Mouse (Mus musculus) Patski (cell line): Measurements from ENCODE around the gene Hoxb6. TPM values are rescaled to one million over a fixed set of nuclear protein-coding genes. Genes with fewer than 3 reads are reported as not detected.
A peak's percentile ranks its signal among the peaks of the same experiment; 100 is the strongest.

ENCODE experiments used
- ATAC-seq: fragments of 100-300 bp; one replicate; pipeline ENCODE4 v1.8.0; 2021
- CTCF ChIA-PET: fragments of 350-600 bp; sonication (Branson Sonifier 250); formaldehyde crosslinking; loops from one replicate; lab custom pipeline; 2022; ENCODE audit warnings: inconsistent platforms; lab: Charles Lee
- POLR2A ChIA-PET: fragments of 350-600 bp; sonication (Branson Sonifier 250); formaldehyde crosslinking; loops from one replicate; lab custom pipeline; 2022; ENCODE audit warnings: antibody characterized with exemption, inconsistent platforms; lab: Charles Lee
- DNase-seq: peaks from one replicate; pipeline ENCODE4 v3.0.0-alpha.2; 2011; ENCODE audit warnings: low read depth, low spot score
- H3K27me3 ChIP-seq: fragments of 371-371 bp; one replicate; pipeline ENCODE4 v1.5.1; 2021
- CTCF ChIP-seq: fragments of 100-300 bp; IDR thresholded peaks from one replicate; pipeline ENCODE4 v1.5.1; 2021
- in situ Hi-C: fragments of 300-500 bp; cut with MboI; formaldehyde crosslinking; loops from 3 replicates; pipeline ENCODE4 v1.11.1; 2018; ENCODE audit warnings: low pct_unique_long_range_greater_than_20kb, mixed read lengths
- polyA plus RNA-seq: library from polyadenylated mRNA; unstranded; gene quantifications from one replicate; pipeline ENCODE4 v1.2.3, GENCODE M21; 2021

The Hoxb6 gene
- 69.7 TPM for polyA plus RNA-seq

DNA sequence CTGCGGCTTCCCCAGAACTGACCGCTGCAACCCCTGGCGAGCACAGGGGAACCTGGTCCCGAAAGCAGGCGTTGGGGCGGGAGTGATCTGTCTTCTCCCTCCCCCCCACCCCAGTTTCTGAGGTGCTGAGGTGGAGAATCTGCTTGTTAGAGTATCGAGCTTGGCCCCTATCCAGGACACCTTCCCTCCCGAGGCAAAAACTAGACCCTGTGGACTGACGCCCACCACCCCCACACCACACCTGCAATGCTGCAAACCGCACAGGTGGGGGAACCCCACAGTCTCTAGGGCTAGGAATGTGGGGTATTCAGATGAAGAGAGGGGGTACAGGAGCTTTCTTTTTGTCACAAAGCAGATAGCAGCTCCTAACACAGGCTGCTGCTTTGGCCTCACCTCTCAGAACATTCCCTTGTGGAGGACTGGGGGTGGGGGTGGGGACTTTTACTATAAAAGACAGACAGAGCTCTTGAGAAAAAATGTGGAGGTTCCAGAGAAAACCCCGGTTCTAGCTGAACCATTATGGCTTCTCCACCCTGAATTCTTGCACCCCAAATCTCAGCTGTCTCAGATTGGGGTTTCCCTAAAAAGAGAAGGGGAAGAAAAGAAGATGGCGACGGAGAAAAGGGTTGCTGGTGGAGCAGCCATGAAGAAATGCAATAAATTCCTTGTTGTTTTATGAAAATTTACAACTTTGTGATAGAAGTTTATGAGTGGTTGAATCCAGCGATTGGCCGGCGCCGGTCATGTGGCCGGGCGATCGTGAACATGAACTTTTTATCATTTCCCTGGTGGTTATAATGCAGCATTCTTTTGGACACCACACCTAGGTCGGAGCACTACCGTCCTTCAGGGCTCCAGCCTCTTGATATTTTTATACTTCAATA lies at the start of gene Hoxb6:
Hoxb6 (plus strand) TSS at position 796 of the 884 bp plus-strand sequence.
- TF ChIP-seq CTCF: no peak
- ATAC-seq (no peak), DNase-seq (no peak)
- ChIA-PET CTCF (interaction anchor here (0.7 to 21.6 kb wide), 4 partner anchors 12 to 329 kb away, joined by 3 to 215 read pairs (median 5); partner anchors contain the start of genes Hoxb5 and Hoxb8), POLR2A (interaction anchor here (0.6 to 42.9 kb wide), 9 partner anchors 4 to 643 kb away, joined by 4 to 1274 read pairs (median 4); partner anchors contain the start of genes Hoxb4, Hoxb5, Hoxb6 and Hoxb7)
- no peaks in the 10 kb centered on the region for H3K27me3 ChIP-seq
- in situ Hi-C loops: no loop called here

DNA sequence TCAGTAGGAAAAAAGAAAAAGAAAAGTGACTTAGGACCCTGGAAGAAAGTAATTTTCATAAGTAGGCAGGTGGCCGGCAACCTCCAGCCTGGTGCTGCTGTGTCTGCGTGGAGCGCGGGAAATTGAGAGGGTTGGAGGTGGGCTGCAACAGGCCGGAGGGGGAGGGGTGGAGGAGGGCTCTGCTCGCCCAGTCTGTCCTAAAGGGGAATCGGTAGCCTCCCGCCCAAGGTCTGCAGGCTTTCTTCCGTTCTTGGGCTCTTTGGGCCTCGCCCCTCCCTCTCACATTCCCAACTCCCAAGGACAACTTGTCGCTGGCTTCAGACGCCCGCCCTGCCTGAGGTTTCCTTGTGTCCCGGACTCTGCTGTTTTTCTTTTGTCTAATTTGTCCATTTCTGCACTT lies 41.4 kb upstream of the Hoxb6 start:
- ChIA-PET CTCF (interaction anchor here (1.3 kb wide), 2 partner anchors 11 to 18 kb away, joined by 3 read pairs; no protein-coding TSS in a partner anchor), POLR2A (interaction anchor here (0.9 to 1.5 kb wide), 5 partner anchors 18 to 587 kb away, joined by 3 to 4 read pairs (median 3); no protein-coding TSS in a partner anchor)
- in situ Hi-C loops: loop anchor here (25.0 kb wide), 1 partner anchor 1164 kb away; the partner anchor contains the start of gene Itga3
- ATAC-seq: no peak
- TF ChIP-seq CTCF: no peak
- DNase-seq: no peak
- no peaks in the 10 kb centered on the region for H3K27me3 ChIP-seq

DNA sequence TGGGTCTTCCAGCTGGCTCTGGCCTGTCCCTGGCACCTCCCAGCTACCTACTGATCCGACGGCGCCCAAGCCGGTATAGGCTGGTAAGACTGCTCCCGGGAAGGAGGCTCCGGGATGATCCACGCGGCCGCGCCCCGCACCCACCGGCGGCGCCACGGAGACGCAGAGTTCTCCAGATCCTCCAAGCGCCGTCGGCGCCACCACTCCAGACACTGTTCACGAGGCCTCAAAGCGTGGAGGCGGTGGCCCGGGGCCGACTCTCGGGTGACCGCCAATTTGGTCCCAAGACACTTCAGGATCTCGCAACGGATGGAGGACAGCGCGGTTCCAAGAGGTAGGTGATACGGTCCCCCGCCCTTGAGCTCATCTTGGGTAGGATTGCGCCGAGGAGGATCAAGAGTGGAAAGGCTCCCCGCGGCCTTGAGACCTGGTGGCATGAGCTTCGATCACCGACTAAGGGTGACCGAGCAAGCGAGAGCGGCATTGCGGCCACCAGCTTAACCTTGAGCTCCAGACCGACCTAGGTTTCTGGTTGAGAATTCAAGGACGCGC lies 40.7 kb upstream of the Hoxb6 start:
- no peaks in the 10 kb centered on the region for H3K27me3 ChIP-seq
- DNase-seq (no peak), ATAC-seq (no peak)
- POLR2A ChIA-PET: interaction anchor here (0.6 to 1.8 kb wide), 9 partner anchors 11 to 1937 kb away, joined by 3 to 8 read pairs (median 4); no protein-coding TSS in a partner anchor
- no peak for TF ChIP-seq CTCF
- in situ Hi-C loops: loop anchor here (25.0 kb wide), 1 partner anchor 1164 kb away; the partner anchor contains the start of gene Itga3
- CTCF ChIA-PET: interaction anchor here (1.3 kb wide), 2 partner anchors 11 to 17 kb away, joined by 3 read pairs; no protein-coding TSS in a partner anchor

DNA sequence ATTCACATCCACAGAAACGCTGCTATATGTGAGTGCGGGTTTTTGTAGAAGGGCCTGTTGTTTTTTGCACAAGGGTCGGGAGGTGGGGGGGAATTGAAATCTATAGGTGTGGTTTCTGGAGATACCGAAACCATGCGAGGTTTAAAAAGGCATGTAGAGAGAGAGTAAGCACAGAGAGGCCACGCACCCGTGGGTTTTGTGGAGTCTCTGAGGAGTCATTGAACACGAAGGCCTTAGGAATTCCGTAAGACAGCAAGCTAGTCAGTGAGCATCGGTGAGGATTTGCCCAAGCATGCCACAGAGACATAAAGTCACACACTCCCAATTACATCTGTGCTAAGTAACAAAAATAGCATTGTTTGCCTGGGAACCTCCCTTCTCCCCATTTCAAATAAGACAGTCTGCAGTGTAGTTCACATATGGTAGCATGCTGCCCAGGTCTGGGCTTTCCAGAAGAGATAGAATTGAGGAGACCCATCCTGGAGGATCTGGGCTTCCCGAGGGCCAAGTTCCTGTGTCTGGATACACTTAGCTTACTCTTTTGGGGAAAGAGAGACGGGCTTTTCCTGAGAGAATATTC lies 39.6 kb upstream of the Hoxb6 start:
- CTCF ChIA-PET: no interaction called here
- in situ Hi-C loops: loop anchor here (25.0 kb wide), 1 partner anchor 1165 kb away; the partner anchor contains the start of gene Itga3
- POLR2A ChIA-PET: interaction anchor here (0.5 to 1.8 kb wide), 3 partner anchors 10 to 57 kb away, joined by 3 to 8 read pairs (median 4); no protein-coding TSS in a partner anchor
- no peak for ATAC-seq
- DNase-seq: no peak
- no peak for TF ChIP-seq CTCF
- no peaks in the 10 kb centered on the region for H3K27me3 ChIP-seq

DNA sequence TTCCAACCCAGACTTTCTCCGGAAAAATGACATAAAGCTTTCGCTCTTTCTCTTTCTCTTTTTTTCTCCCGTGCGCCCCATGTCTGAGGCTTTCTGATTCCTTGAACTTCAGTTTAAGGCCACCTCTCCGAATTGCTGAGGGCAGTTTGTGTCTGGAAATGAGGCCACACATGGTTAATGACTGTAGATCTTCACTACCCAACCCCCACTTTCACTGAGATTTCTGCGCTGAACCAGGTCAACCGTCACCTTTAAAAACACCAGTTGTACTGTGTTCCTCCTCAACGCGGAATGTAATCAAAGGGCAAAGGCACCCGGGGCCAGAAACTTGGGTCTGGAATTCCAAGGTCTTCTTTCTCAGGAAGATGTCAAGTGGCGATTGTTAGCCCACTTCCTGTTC lies 38.1 kb upstream of the Hoxb6 start:
- in situ Hi-C loops: loop anchor here (25.0 kb wide), 1 partner anchor 1167 kb away; the partner anchor contains the start of gene Itga3
- DNase-seq (no peak), ATAC-seq (no peak)
- no peaks in the 10 kb centered on the region for H3K27me3 ChIP-seq
- no peak for TF ChIP-seq CTCF
- POLR2A ChIA-PET: interaction anchor here (0.6 to 3.4 kb wide), 16 partner anchors 11 to 574 kb away, joined by 3 to 24 read pairs (median 4); partner anchors contain the start of genes Hoxb6 and Hoxb9
- CTCF ChIA-PET: no interaction called here

DNA sequence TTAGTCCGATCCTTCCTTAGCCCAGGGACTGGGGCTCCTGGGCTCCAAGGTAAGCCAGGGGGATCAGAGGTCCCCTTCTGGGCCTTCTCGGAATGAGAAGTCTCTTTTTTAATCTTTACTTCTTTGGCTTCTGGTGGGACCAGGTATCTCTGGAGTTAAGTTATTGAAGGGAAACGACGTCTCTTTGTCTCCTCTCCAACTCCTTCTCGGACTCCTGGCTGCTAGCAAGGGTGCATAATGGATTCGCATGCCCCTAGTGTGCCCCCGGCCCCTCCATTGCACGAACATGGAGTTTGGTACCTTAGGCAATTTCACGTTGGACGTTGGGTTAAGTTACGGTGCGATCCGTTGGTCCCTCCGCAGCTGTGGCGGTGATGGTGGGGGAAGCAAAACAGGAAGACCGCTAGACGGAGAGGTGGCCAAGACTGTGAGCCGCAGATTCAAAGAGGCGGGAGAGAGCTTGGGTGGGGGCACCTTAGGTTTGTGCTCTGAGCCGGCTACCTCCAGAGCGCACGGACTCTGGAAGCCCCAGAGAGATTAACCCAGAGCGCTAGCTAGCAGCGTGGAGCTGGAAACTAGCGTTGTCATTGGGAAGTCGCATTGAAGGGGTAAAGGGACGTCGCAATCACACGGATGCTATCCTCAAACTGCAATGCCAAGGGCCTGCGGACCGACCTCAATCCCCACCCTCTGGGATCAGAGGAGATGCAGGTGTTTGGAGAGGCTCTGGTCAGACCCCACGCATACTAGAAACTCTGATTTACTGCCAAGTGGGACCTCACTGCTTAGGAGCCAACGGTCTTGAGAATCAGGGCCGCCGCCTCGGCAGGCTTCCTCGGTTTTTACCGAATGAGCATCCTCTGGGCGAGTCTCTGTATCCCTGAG lies 36.9 kb upstream of the Hoxb6 start:
- ATAC-seq (no peak), DNase-seq (no peak)
- no peaks in the 10 kb centered on the region for H3K27me3 ChIP-seq
- no peak for TF ChIP-seq CTCF
- ChIA-PET CTCF (interaction anchor here (1.3 to 3.1 kb wide), 2 partner anchors 24 to 32 kb away, joined by 3 to 15 read pairs; no protein-coding TSS in a partner anchor), POLR2A (interaction anchor here (1.0 to 3.4 kb wide), 13 partner anchors 10 to 87 kb away, joined by 3 to 24 read pairs (median 4); partner anchors contain the start of genes Hoxb6 and Hoxb9)
- in situ Hi-C loops: loop anchor here (25.0 kb wide), 1 partner anchor 1168 kb away; the partner anchor contains the start of gene Itga3

DNA sequence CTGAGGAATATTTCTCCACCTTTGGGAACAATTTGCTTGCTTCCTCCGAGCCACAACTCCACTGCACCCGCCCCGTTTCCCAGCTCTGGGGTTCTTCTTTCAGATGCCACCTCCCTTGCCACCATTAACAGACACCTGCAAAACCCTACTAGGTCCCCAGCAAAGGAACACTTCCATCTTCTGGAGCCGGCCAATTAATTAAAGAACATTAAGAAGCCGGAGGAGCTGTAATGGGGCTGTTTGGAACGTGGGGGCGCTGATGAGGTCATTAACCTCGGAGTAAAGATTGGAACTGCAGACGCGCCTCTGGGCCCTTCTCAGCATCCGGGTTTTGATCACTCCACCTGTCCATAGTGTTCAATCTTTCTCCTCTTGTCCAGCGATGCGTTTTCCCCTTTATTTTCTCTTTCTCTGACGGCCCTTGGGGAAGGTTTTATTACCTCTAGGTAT lies 36.3 kb upstream of the Hoxb6 start:
- POLR2A ChIA-PET: interaction anchor here (0.7 to 3.4 kb wide), 7 partner anchors 16 to 99 kb away, joined by 3 to 24 read pairs (median 4); partner anchors contain the start of genes Hoxb6 and Hoxb9
- no peak for ATAC-seq
- TF ChIP-seq CTCF: peak; percentile 67
- DNase-seq: no peak
- CTCF ChIA-PET: interaction anchor here (0.5 to 3.1 kb wide), 3 partner anchors 11 to 32 kb away, joined by 3 to 15 read pairs (median 3); no protein-coding TSS in a partner anchor
- no peaks in the 10 kb centered on the region for H3K27me3 ChIP-seq
- in situ Hi-C loops: loop anchor here (25.0 kb wide), 1 partner anchor 1169 kb away; the partner anchor contains the start of gene Itga3

DNA sequence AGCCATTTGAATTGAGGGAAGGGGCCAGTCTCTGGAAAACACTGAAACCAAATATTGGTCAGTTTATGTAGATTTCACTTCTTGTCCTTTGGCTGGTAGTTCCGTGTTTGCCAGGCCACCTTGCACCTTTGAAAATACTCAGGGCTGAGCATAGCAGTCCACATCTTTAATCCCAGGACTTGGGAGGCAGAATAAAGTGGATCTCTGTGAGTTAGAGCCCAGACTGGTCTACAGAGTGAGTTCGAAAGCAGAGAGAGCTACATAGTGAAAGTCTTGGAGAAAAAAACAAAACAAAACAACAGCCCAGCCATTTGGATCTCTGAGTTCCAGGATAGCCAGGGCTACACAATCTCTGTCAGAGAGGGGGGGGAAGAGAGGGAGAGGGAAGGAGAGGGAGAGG lies 35.1 kb upstream of the Hoxb6 start:
- ChIA-PET POLR2A (interaction anchor here (0.6 to 3.4 kb wide), 6 partner anchors 14 to 48 kb away, joined by 3 to 16 read pairs (median 4); partner anchors contain the start of genes Hoxb8 and Hoxb9), CTCF (interaction anchor here (1.3 to 3.1 kb wide), 3 partner anchors 12 to 111 kb away, joined by 3 to 15 read pairs (median 4); no protein-coding TSS in a partner anchor)
- in situ Hi-C loops: loop anchor here (25.0 kb wide), 1 partner anchor 1170 kb away; the partner anchor contains the start of gene Itga3
- DNase-seq (no peak), ATAC-seq (no peak)
- no peaks in the 10 kb centered on the region for H3K27me3 ChIP-seq
- no peak for TF ChIP-seq CTCF
